Mouse (Mus musculus): Measurements from ENCODE around the gene Clip4. TPM values are rescaled to one million over a fixed set of nuclear protein-coding genes. Genes with fewer than 3 reads are reported as not detected.

Gene Clip4
- total and polyA plus RNA-seq, 3 experiments = 0.23 TPM; not detected in 2

DNA sequence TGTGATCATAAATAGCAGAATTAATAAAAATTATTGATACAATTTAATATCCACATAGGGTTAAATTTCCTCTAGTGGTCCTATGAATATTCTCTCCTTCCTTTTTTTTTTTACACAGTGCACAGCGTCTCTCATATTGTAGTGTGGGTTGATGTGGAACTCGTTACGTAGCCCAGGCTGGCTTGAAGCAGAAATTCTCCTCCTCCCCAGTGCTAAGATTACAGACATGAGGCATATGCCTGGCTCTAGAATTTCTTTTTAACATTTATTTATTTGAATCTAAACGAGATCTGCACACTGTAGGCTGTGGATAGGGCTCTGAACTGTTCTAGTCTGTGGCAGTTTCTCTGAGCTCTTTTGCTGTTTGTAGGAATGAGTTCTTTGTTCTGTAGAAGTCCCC, 7.0 kb downstream of the Clip4 start:
- TF ChIP-seq TCF12 (IDR thresholded peaks at IDR 0.05; ENCODE audit: low read depth, low read length) (no peak), ZKSCAN1 (IDR thresholded peaks at IDR 0.05; ENCODE audit: borderline replicate concordance, low read depth, low read length) (no peak), TBP (conservative IDR thresholded peaks at IDR 0.05; ENCODE audit: low read depth, low read length) (no peak), RCOR1 (conservative IDR thresholded peaks at IDR 0.05; ENCODE audit: low read depth, low read length) (no peak), RAD21 (IDR thresholded peaks at IDR 0.05; ENCODE audit: low read depth, low read length) (no peak), UBTF (IDR thresholded peaks at IDR 0.05; ENCODE audit: low read depth, low read length) (no peak), NELFE (IDR thresholded peaks at IDR 0.05; ENCODE audit: low read depth, low read length) (no peak), JUND (conservative IDR thresholded peaks at IDR 0.05; ENCODE audit: low read depth, low read length) (no peak)
- H3K27ac ChIP-seq (ENCODE audit: insufficient read depth, low read depth) = no peak overlapping the region
- H3K36me3 ChIP-seq (replicated peaks in 1 of 2; ENCODE audit: control insufficient read depth in 1 of 2, insufficient read depth in 1 of 2, low read length in 1 of 2) = no peaks in the 10 kb centered on the region
- H3K79me2 ChIP-seq (replicated peaks; ENCODE audit: control insufficient read depth, extremely low read depth, insufficient read depth, poor library complexity, severe bottlenecking) = no peaks in the 10 kb centered on the region
- H3K4me2 ChIP-seq (ENCODE audit: insufficient read depth, low read depth, poor library complexity, severe bottlenecking) = no peak overlapping the region
- peaks cover under 1 to 8% of the 10 kb centered on the region in 2 experiments; a peak in 3 of 4 replicates for H3K4me1 ChIP-seq (ENCODE audit: control insufficient read depth in 1 of 2, insufficient read depth in 2 of 2)
- no peaks in the 10 kb centered on the region for H3K27me3 ChIP-seq (replicated peaks)
- no peak for DNase-seq (ENCODE audit: extremely low read depth)
- in situ Hi-C loops (cut with MboI; ENCODE audit: low pct_ligation_motif_present, low pct_unique_long_range_greater_than_20kb, low sequenced_read_pairs) (no loop called here), dilution Hi-C loops (cut with MboI; ENCODE audit: extremely low pct_ligation_motif_present, extremely low pct_unique_long_range_greater_than_20kb, low sequenced_read_pairs) (no loop called here)
- no peak overlapping the region for H3K4me3 ChIP-seq (replicated peaks in 1 of 3; ENCODE audit: low read depth in 2 of 3, low read length in 2 of 3, poor library complexity in 1 of 3)
- H3K9me3 ChIP-seq (replicated peaks; ENCODE audit: low read length) = peaks cover 9% of the 10 kb centered on the region
- no peak overlapping the region for H3K9ac ChIP-seq (ENCODE audit: insufficient read depth, low read depth)

DNA sequence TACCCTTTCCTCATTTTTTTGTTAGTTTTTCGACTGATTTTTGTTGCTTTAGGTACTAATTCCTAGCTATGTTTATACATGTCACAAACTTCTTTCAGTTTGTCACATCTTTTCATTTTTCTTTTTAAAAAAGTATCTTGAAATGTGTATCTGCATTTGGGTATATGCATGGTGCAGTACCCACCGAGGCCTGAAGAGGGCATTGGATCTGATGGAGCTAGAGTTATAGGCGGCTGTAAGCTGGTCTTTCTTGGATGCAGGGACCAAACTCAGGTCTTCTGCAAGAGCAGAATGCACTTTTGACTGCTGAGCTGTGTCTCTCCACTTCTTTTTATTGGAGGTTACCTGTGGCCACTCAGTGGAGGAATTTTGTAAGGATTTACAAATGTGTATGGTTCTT, 10.4 kb downstream of the Clip4 start:
- no peaks in the 10 kb centered on the region for H3K36me3 ChIP-seq (replicated peaks in 1 of 2; ENCODE audit: control insufficient read depth in 1 of 2, insufficient read depth in 1 of 2, low read length in 1 of 2)
- H3K79me2 ChIP-seq (replicated peaks; ENCODE audit: control insufficient read depth, extremely low read depth, insufficient read depth, poor library complexity, severe bottlenecking) = no peaks in the 10 kb centered on the region
- H3K9me3 ChIP-seq (replicated peaks; ENCODE audit: low read length) = peaks cover 9% of the 10 kb centered on the region
- H3K27me3 ChIP-seq (replicated peaks) = no peaks in the 10 kb centered on the region
- H3K4me2 ChIP-seq (ENCODE audit: insufficient read depth, low read depth, poor library complexity, severe bottlenecking) = no peak overlapping the region
- H3K9ac ChIP-seq (ENCODE audit: insufficient read depth, low read depth) = no peak overlapping the region
- dilution Hi-C loops (cut with MboI; ENCODE audit: extremely low pct_ligation_motif_present, extremely low pct_unique_long_range_greater_than_20kb, low sequenced_read_pairs) (no loop called here), in situ Hi-C loops (cut with MboI; ENCODE audit: low pct_ligation_motif_present, low pct_unique_long_range_greater_than_20kb, low sequenced_read_pairs) (no loop called here)
- no peak overlapping the region for H3K27ac ChIP-seq (ENCODE audit: insufficient read depth, low read depth)
- no peaks in the 10 kb centered on the region for H3K4me1 ChIP-seq (ENCODE audit: control insufficient read depth in 1 of 2, insufficient read depth in 2 of 2)
- H3K4me3 ChIP-seq (replicated peaks in 1 of 3; ENCODE audit: low read depth in 2 of 3, low read length in 2 of 3, poor library complexity in 1 of 3) = no peak overlapping the region
- TF ChIP-seq CTCF (conservative IDR thresholded peaks at IDR 0.05 in 1 of 2, IDR thresholded peaks at IDR 0.05 in 1 of 2; ENCODE audit: low read depth in 2 of 2, low read length in 2 of 2) (peak; percentile 21 to 43; a peak in 2 of 4 replicates), MAFK (IDR thresholded peaks at IDR 0.05; ENCODE audit: insufficient replicate concordance, low read length) (no peak), ZKSCAN1 (IDR thresholded peaks at IDR 0.05; ENCODE audit: borderline replicate concordance, low read depth, low read length) (no peak)
- no peak for DNase-seq (ENCODE audit: extremely low read depth)

DNA sequence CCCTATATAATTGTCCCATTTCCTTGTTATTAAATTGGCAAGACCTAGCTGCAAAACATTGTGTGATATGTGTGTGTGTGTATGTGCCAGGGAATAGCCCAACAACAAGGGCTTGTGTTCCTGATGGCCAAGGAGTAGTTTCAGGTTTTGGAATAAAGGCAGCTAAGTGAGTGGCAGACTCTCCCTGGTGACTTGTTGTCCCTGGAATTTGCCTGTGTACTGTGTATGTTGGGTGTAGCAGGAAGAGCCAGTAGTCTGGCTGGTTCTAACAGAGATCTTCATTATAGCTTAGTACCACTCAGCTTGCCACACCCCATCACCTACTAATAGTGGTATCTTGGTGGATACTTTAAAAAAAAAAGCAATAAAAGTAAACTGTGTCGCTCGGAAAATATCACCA, 12.2 kb downstream of the Clip4 start:
- in situ Hi-C loops (cut with MboI; ENCODE audit: low pct_ligation_motif_present, low pct_unique_long_range_greater_than_20kb, low sequenced_read_pairs) = no loop called here

More for the DNA sequence above, 12.2 kb downstream of the Clip4 start:
- Histone ChIP-seq H3K4me1 (ENCODE audit: control insufficient read depth in 1 of 2, insufficient read depth in 2 of 2) (no peaks in the 10 kb centered on the region), H3K9ac (ENCODE audit: insufficient read depth, low read depth) (no peak overlapping the region), H3K4me2 (ENCODE audit: insufficient read depth, low read depth, poor library complexity, severe bottlenecking) (no peak overlapping the region), H3K27ac (ENCODE audit: insufficient read depth, low read depth) (no peak overlapping the region), H3K9me3 (replicated peaks; ENCODE audit: low read length) (peaks cover 9% of the 10 kb centered on the region), H3K79me2 (replicated peaks; ENCODE audit: control insufficient read depth, extremely low read depth, insufficient read depth, poor library complexity, severe bottlenecking) (no peaks in the 10 kb centered on the region), H3K27me3 (replicated peaks) (no peaks in the 10 kb centered on the region), H3K4me3 (replicated peaks in 1 of 3; ENCODE audit: low read depth in 2 of 3, low read length in 2 of 3, poor library complexity in 1 of 3) (no peak overlapping the region), H3K36me3 (replicated peaks in 1 of 2; ENCODE audit: control insufficient read depth in 1 of 2, insufficient read depth in 1 of 2, low read length in 1 of 2) (no peaks in the 10 kb centered on the region)
- dilution Hi-C loops (cut with MboI; ENCODE audit: extremely low pct_ligation_motif_present, extremely low pct_unique_long_range_greater_than_20kb, low sequenced_read_pairs) = no loop called here
- TF ChIP-seq E2F4 (IDR thresholded peaks at IDR 0.05; ENCODE audit: insufficient replicate concordance, low read depth, low read length) (no peak), TCF12 (IDR thresholded peaks at IDR 0.05; ENCODE audit: low read depth, low read length) (no peak), ETS1 (conservative IDR thresholded peaks at IDR 0.05; ENCODE audit: low read depth, low read length) (no peak), MEF2A (IDR thresholded peaks at IDR 0.05; ENCODE audit: borderline replicate concordance, low read depth, low read length) (no peak), RCOR1 (conservative IDR thresholded peaks at IDR 0.05; ENCODE audit: low read depth, low read length) (no peak)
- DNase-seq (ENCODE audit: extremely low read depth) = no peak

Measured in CH12.LX (cell line).